Mouse (Mus musculus) gastrocnemius, postnatal 36 days (tissue): ENCODE measurements around the gene Dgka. TPM values are rescaled to one million over a fixed set of nuclear protein-coding genes. Genes with fewer than 3 reads are reported as not detected.
"Not testable (repeated sequence)": the region's sequence is repeated elsewhere in the genome, so short reads cannot be mapped to it uniquely, and the experiment has no call there.

Source experiments
- DNase-seq, 2 experiments: peaks; one replicate each; pipeline ENCODE4 v3.0.0; 2022
- intact Hi-C: fragments of 180-260 bp; cut with DNase I; formaldehyde crosslinking; loops from one replicate; pipeline ENCODE4 v1.15.1; 2025
- total RNA-seq, 2 experiments: library from RNA; stranded (reverse); gene quantifications; 2 replicates each; pipeline ENCODE4 v1.2.3; 2021

Gene Dgka
- total RNA-seq, 2 experiments from 2014 or later, result 7.7 to 9.8 TPM

DNA sequence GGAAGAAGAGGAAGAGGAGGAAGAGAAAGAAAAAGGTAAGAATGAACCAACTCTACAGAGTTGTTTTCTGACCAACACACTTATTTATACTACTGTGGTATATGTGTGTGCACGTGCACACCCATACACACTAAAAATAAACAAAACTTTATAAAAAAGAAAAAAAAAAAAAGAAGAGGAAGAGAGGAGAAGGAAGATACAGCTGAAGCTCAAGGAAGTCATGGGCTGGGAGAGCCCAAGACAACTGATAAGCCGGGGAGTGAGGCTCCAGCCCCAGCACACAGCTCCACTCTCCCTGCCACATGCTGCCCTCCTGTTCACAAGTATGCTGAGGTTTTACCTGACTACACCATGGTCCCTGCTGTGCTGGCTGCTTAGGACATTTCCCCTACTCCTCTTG, 4.4 kb downstream of the Dgka start:
- DNase-seq, result no peak
- intact Hi-C loops, result loop anchor here (5.0 kb wide), 1 partner anchor 38 kb away; the partner anchor contains the start of gene Pmel

DNA sequence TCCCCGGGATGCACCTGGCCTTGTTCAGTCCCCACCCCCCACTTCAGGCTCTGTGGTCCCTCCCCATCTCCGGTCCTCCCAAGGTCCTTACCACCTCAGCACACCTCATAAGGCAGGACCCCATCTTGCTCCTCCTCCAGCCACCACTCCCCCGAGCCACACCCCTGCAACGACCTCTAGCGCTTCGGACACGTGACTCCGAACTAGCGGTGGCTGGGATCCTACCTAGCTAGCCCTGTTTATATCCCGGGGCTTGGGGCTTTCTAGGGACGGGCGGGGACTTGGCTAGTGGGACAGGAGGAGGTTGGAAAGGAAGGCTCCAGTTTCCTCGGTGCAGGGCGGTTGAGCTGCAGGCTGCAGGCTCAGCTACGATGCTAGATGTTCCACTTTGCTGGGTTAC, 7.2 kb downstream of the Dgka start:
- DNase-seq, result no peak
- intact Hi-C loops, result loop anchor here (5.0 kb wide), 1 partner anchor 90 kb away; no protein-coding TSS in a partner anchor

DNA sequence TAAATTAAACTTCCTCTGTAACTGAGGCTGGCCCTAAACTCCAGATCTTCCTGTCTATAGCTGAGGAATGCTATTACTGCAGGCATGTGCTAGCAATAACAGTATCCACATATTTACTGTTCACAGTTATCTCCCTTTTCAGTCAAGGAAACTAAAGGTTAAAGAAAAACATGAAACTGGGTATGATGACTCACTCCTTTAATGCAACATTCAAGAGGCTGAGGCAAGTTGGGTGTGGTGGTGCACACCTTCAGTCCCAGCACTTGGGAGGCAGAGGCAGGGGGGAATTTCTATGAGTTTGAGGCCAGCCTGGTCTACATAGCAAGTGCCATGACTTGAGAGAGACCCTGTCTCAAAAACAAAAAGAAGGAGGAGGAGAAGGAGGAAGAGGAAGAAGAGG, 12.7 kb downstream of the Dgka start:
- intact Hi-C loops, result loop anchor here (2.0 kb wide), 1 partner anchor 163 kb away; no protein-coding TSS in a partner anchor
- DNase-seq, result no peak

DNA sequence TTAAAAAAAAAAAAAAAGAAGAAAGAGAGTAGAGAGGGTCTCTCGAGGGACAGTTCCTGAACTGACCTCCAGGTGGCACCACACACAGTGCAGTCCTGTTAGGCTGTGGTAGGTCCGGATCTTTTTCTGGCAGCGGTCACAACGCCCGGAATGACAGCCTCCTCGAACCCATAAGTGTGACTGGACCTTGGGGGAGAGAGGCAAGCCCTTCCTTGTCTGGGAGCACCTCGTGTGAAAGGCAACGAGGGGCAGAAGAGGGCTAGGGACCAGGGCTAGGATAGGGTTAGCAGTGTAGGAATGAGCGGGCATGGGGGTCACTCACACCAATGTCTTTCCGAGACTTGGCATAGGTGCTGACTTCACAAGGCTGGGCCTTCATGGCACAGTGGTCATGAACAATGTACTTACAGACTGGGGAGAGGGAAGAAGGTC, 13.6 kb downstream of the Dgka start:
- peak; percentile 58 to 74 for DNase-seq
- intact Hi-C loops, result loop anchor here (2.0 kb wide), 1 partner anchor 164 kb away; no protein-coding TSS in a partner anchor

DNA sequence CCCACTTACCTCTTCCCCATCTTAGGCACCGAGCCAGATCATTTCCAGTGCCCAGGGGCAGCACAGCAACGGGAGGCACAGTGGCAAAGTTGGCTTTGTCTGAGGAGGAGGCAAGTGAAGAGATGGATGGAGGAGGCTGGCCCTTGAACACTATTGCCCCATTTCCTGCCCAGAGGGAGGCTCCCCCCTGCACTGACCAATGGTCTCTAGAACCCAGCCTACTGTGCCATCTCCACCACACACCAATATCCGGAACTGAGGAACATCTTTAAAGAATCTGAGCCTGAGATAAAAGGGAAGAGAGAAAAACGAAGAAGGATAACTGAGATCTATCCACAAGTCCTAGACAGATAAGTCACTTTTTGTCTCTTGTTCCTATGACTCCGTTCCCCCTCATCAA, 16.6 kb downstream of the Dgka start:
- intact Hi-C loops, result no loop called here

GRCm38 (mm10) chr10:128725466-128725865, 19.2 kb downstream of the Dgka start:
- DNase-seq, intact Hi-C loops: not testable (repeated sequence)

More for the DNA sequence above, 16.6 kb downstream of the Dgka start:
- DNase-seq, result no peak

GRCm38 (mm10) chr10:128715559-128716537, 28.8 kb downstream of the Dgka start:
- intact Hi-C loops, result no loop called here
- no peak for DNase-seq

DNA sequence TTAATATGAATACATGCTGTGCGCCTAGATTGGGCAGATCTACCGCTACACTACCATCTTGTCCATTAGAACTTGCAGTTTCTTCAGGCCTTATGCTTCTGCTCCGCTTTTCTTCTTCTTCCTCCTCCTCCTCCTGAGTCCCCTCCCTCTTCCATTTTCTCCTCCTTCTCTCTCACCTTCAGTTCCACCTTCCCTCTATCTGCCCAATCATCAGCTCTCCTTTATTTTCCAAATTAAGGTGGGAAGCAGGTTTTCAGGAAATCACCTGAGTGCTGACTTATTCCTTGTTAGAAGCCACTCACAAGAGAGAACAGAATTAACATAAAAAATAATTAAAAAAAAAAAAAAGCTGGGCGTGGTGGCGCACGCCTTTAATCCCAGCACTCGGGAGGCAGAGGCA, 33.3 kb downstream of the Dgka start:
- intact Hi-C loops, result not testable (repeated sequence)

GRCm38 (mm10) chr10:128705317-128705693, 39.4 kb downstream of the Dgka start:
- intact Hi-C loops, result no loop called here
- no peak for DNase-seq

More for the DNA sequence above, 33.3 kb downstream of the Dgka start:
- not testable (repeated sequence) for DNase-seq

GRCm38 (mm10) chr10:128704491-128705316, 40.0 kb downstream of the Dgka start, which contains the start of gene Cdk2:
Gene Cdk2, minus strand, starts transcription at chr10:128705031.
- DNase-seq, result peak; percentile 89 to 92
- intact Hi-C loops, result loop anchor here (5.0 kb wide), 1 partner anchor 38 kb away; the partner anchor contains the start of gene Dgka

DNA sequence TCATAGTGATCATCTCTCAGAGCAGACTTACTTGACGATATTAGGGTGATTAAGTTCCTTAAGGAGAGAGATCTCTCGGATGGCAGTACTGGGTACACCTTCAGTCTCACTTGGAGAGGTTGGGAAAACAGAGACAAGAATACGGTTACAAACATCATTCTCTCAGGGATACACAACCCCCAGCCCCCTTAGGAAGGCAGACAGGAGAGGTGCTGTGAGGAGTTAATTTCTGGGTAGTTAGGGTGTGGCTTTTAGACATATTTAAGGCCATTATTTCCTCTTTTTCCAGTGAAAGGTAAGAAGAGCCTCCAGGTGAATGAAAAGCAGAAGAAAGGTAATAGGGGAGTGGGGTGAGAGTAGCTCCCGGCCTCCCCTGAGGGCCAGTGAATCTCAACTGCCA, 40.8 kb downstream of the Dgka start, which contains the start of gene Pmel:
Gene Pmel, plus strand, starts transcription at position 301 of the 400 bp plus-strand sequence.
- intact Hi-C loops, result loop anchor here (5.0 kb wide), 1 partner anchor 38 kb away; the partner anchor contains the start of gene Dgka
- DNase-seq, result no peak

DNA sequence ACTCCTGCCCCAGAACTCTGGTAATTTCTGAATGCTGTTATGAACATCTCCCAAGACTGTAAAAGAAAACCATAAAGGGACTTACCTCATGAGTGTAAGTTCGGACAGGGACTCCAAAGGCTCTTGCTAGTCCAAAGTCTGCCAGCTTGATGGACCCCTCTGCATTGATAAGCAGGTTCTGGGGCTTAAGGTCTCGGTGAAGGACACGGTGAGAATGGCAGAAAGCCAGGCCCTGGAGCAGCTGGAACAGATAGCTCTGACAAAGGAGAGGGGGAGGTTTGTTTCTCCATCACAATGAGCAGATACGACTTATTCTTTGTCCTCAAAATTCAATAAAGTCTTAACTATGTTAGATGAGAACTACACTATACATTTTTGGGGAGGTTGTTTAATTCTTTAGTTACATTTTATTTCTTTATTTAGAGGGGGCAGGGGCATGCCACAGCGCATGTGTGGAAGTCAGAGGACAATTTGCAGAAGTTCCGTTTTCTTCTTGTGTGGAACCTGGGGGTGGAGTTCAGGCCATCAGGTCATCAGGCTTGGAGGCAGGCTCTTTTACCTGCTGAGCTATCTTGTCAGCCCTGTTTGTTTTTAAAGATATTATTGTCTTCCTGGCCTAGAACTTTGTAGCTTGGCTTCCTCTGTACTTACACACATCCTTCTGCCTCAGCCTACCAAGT, 42.2 kb downstream of the Dgka start:
- intact Hi-C loops, result loop anchor here (5.0 kb wide), 1 partner anchor 40 kb away; the partner anchor contains the start of gene Dgka
- DNase-seq, result no peak

DNA sequence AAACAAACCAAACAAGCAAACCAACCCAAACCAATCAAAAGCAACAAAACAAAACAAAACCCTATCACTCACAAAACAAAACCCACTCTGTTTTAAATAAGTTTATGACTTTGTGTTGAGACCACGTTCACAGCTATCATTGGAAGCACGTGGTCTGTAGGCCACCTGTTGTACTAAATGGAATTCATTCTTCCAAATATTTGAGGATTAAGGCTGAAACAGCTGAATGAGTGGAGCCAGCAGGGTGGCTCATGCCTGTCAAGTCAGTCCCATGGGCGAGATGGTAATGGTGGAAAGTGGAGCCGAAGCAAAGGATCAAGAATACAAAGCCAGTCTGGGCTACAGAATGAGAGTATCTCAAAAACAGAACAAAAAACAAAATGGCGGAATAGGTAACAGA, 43.9 kb downstream of the Dgka start:
- intact Hi-C loops, result loop anchor here (5.0 kb wide), 1 partner anchor 42 kb away; the partner anchor contains the start of gene Dgka
- no peak for DNase-seq

- intact Hi-C loops, result loop anchor here (5.0 kb wide), 1 partner anchor 43 kb away; the partner anchor contains the start of gene Dgka
- DNase-seq, result no peak
Observed at GRCm38 (mm10) chr10:128699611-128700010, 45.0 kb downstream of the Dgka start.

GRCm38 (mm10) chr10:128699006-128699405, 45.6 kb downstream of the Dgka start:
- intact Hi-C loops, result no loop called here
- no peak for DNase-seq

- intact Hi-C loops, result no loop called here
Observed at GRCm38 (mm10) chr10:128697072-128697725, 47.5 kb downstream of the Dgka start.

DNA sequence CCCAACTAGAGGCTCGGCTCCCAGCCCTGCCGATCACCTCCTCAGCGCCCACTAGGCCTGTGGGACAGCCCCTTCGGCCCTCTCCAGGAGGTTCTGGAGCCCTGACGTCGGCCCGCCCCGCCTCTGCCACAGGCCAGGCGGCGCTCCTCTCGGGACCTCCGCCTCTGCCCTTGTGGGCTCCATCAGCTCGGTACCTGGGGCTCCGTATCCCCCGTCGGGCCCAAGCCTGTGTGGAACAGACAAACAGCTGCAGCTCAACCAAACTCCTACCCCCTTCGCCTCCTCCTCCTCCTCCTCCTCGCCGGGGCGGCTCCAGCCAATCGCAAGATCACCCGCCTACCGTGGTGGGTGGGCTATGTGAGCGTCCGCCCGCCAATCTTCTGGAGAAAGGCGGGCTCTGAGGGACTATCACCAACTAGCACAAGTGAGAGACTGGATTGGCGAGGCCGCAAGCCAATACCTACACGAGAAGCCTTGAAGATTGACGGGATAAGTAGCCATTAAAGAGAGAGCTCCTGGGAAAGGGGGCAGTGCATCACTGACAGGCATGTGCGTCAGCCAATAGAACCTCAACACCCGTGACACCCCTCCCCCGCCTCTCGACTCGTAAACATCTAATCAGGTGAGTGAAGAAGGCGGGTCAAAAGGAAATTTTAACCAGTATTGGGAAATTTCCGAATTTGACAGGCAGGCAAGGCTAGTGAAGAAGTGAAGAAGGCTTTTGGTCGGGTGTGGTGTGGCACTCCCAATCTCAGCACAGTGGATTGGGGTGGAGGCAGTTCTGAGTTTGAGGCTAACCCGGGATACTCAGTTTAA, 48.5 kb downstream of the Dgka start, which contains the start of gene Rab5b:
Gene Rab5b, minus strand, starts transcription at position 273 of the 816 bp plus-strand sequence.
- peak; percentile 97 to 99 for DNase-seq
- intact Hi-C loops, result no loop called here

More at GRCm38 (mm10) chr10:128697072-128697725, 47.5 kb downstream of the Dgka start:
- DNase-seq, result no peak

- intact Hi-C loops, result no loop called here
- peak in 1 of 2 experiments; percentile 48 for DNase-seq
Observed at GRCm38 (mm10) chr10:128695411-128695991, 49.2 kb downstream of the Dgka start.
